Mouse (Mus musculus): Measurements from ENCODE around the gene Nup214.

Nup214 gene

GRCm38 (mm10) chr2:32041087-32041486 is 66.9 kb downstream of the Nup214 start:
- in situ Hi-C loops (cut with MboI, MseI) = no loop called here

- in situ Hi-C loops (cut with MboI, MseI) = no loop called here
These were observed 69.6 kb downstream of the Nup214 start for GRCm38 (mm10) chr2:32043836-32044235.

- in situ Hi-C loops (cut with MboI, MseI) = no loop called here
These were observed 71.1 kb downstream of the Nup214 start for GRCm38 (mm10) chr2:32045375-32045774.

GRCm38 (mm10) chr2:32046009-32046408 is 71.8 kb downstream of the Nup214 start:
- in situ Hi-C loops (cut with MboI, MseI) = no loop called here

DNA sequence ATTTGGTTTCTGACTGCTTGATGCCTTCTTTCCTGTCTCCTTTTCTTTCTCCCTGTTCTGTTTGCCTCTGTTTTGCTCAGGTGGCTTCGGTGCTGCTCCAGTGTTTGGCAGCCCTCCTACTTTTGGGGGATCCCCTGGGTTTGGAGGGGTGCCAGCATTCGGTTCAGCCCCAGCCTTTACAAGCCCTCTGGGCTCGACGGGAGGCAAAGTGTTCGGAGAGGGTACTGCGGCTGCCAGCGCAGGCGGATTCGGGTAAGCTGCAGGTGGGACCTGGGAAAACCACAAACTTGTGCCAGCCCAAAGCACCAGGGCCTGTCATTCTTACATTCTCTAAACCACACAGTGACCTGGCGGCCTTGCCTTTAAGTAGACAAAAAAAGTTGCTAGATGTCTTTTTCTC is 73.1 kb downstream of the Nup214 start:
- in situ Hi-C loops (cut with MboI, MseI) = no loop called here

DNA sequence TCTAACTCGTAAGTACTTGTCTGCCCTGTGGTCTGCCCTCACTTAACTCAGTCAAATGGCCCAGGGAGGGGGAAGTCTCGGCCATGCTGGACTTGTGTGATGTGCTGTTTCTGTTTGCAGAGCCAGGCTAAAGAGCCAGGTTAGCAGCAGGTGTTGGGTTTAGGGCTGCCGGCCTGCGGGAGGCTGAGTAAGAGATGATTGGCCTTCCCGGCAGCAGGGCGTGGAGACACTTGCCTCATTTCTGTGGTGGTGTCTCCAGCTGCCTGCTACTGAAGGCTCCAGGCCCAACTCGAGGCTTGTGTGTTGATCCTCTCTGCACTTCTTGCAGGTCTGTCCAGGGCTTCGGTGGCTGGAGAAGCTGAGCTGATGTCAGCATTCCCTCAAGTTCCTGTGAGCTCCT is 77.6 kb downstream of the Nup214 start:
- in situ Hi-C loops (cut with MboI, MseI) = no loop called here

- in situ Hi-C loops (cut with MboI, MseI) = no loop called here
These were observed 78.2 kb downstream of the Nup214 start for GRCm38 (mm10) chr2:32052418-32052817.

DNA sequence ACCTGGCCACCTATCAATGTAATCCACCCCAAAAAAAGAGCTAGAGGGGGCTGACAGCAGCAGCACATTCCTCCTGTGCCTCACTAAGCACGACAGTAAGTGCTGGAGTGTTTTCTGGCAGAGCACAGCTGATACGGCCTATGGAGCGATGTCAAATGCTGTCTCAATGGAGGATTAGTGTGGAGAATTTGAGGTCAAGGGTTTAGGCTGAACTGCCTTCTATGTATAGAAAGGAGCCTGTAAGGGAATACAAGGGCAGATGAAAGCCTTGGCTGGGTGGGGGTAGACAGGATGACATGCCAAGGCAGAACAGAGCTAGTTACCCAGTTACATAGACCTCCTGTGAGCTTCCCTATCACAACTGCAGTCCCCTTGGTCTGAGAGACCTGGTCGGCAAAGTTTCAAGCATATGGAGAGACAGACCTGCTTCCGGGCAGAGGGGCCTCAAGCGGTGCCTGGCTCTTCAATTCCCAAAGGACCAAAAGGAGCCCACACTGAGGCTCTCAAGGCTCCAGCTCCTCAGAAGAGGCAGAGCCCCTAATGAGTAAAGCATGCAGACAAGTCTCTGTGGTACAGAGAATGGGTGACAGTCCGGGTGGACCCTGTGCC is 81.2 kb downstream of the Nup214 start:
- in situ Hi-C loops (cut with MboI, MseI) = no loop called here

DNA sequence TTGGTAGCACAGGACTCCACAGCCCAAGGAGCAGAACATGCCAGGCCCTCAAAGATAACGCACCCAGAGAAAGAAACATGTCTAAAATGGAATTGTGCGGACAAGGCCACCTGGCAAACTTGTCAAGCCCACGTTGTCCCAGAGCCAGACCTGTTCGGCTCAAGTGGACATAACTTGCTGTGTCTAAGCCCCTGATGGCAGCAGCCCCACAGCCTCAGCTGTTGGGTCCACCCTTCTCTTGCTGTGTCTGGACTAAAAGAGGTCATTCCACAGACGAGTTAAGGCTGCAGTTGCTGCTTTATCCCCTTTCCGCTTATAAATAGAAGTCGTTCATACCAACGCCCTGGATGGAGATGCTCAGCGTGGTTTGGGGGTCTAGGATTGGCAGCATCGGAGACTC is 82.3 kb downstream of the Nup214 start:
- in situ Hi-C loops (cut with MboI, MseI) = no loop called here

DNA sequence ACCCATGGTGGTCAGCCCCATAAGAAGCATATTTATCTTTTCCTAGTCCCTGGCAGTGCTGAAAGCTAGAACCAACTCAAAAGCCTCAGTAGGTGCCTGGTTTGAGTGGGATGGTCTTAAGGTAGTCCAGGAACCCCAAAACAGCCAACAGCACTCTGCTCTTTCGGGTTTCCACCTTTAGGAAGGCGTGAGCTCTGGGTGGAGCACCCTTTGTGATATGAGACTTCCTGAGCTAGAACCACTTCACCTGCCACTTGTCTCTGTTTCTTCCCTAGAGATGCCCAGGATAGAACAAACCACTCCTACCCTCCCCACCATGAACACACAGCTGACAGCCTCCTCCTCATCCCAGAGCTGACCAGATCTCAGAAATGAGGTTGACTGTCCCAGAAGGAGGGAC is 83.1 kb downstream of the Nup214 start:
- in situ Hi-C loops (cut with MboI, MseI) = no loop called here

GRCm38 (mm10) chr2:32057794-32058193 is 83.6 kb downstream of the Nup214 start:
- in situ Hi-C loops (cut with MboI, MseI) = no loop called here

- in situ Hi-C loops (cut with MboI, MseI) = no loop called here
These were observed 84.0 kb downstream of the Nup214 start for GRCm38 (mm10) chr2:32058241-32058640.

GRCm38 (mm10) chr2:32058716-32059115 is 84.5 kb downstream of the Nup214 start:
- in situ Hi-C loops (cut with MboI, MseI) = no loop called here

GRCm38 (mm10) chr2:32059613-32060012 is 85.4 kb downstream of the Nup214 start:
- in situ Hi-C loops (cut with MboI, MseI) = no loop called here

GRCm38 (mm10) chr2:32060228-32060805 is 86.1 kb downstream of the Nup214 start:
- in situ Hi-C loops (cut with MboI, MseI) = no loop called here

DNA sequence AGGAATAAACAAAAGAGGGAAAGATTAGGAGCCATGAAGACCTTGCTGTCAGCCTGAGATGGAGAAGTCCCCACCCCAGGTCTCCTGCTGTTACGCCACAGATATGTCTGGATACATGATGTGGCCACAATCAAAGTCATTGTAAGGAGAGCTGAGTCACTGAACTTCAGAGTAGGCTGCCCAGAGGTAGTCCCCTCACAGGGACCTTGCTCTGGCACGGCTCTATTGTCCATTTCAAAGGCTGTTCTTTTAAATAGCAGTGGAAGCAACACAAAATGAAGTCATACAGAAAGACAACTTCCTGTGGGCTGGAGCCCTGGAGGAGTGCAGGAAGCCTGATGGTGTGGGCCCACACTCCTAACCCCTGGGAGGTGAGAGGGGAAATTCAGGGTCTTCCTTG is 87.0 kb downstream of the Nup214 start:
- in situ Hi-C loops (cut with MboI, MseI) = no loop called here

DNA sequence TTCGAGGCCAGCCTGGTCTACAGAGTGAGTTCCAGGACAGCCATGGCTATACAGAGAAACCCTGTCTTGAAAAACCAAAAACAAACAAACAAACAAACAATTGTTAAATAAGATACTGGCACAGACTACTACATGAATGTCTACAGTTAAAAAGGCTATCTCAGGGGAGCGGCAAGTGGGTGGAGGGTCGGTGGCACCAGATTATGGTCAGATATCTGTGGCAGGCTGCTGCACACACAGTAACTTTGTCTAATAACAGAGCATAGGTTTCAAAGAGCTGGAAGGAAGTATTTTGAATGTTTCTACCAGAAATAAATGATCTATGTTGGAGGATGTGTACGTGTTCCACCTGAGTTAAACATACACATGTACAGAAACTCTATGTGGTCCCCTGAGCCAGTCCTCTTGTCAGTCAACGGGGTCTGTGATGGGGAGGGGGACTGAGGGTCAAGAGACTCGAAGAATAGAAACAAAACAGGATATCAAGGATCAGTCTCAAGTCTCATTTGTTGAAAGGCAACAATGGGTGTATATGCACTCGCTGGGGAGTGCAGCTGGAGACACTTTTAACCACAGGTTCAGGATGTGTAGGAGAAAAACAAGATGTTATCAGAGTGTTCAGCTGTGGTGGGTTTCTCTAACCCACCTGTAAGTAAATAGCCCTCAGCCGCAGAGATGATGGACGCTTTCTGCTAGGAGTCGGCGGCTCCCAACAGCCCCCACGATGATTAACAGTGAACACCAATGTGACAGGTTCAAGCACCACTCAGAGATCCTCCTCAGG is 87.7 kb downstream of the Nup214 start:
- in situ Hi-C loops (cut with MboI, MseI) = no loop called here

DNA sequence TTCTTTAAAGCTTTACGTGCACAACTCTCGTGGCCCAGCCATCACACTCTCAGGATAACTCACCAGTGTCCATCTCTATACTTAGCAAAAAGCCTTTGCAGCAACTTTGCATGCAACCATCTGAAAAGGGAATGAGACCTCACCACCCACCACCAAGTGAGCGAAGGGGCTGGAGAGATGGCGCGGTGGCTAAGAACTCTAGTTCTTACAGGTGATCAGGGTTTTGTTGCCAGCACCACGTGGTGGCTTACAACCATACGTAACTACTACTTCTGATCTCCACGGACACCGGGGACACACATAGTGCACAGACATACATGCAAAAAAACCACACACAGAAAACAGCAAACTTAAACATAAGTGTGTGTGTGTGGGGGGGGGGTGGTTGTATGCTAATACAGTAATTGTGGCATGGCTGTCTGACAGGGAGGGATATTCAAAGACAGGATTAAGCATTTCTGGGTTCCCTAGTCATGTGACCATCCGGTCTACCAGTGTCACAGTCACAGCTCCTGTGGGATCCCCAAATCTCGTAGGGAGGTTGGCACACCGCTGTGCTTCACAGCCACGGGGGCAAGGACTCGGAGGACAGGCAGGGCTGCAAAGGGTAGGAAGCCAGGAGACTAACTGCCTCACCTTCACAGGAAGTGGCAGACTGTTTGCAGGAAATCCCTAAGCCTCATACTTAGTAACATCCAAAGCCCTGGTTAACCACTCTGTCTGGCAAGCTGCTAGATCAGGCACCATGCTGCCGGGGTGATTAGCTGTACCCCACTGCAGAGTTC is 88.6 kb downstream of the Nup214 start:
- in situ Hi-C loops (cut with MboI, MseI) = no loop called here

DNA sequence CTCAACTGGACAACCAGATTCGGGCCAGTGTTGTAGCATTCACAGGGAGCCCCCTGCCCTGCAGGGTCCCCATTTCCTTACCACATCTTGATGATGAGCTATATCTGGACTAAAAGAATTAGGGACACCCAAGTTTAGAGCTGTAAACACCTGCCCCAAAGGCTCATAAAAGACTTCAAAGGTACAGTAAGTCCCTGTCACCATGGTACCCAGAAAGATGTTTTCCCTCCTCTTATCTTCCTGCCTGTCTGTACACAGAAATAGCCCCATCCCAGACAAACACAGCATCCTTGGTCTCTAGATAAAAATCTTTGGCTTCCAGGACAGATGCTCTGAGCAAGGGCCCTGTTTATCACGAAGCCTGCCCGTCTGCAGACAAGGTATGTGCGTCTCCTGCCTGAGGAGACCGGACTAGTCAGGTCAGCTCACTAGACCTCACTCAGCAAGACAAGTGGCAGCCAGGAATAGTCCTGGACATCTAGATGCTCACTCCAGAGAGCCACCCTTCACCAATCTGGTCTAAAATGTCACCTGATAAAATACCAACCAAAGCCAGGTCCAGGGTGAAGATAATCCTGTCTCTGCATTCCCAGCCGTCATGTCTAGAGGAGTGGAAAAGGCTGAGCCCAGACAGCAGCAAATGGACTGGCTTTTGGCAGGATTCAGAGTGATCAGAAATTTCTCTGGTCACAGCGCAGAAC is 89.4 kb downstream of the Nup214 start:
- in situ Hi-C loops (cut with MboI, MseI) = no loop called here

DNA sequence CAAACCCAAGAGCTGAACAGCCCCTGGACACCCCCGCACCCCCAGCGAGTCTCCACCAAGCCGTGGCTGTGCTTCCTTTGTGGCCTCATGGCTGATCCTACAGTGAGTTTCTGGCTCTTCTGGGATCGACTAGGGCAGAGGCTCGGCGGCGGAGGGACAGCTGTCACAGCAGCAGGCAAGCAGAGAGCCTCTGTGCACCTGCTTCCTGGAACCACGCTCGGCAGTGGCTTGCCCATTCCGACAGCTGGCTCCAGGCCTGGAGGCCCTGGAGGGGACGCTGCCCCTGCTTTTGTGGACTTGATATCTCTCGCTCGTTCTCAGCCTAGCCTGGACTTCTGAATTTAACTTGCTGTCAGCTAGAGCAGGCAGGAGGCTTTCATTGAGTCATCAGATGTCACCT is 90.7 kb downstream of the Nup214 start:
- in situ Hi-C loops (cut with MboI, MseI) = no loop called here

- in situ Hi-C loops (cut with MboI, MseI) = no loop called here
These were observed 91.1 kb downstream of the Nup214 start for GRCm38 (mm10) chr2:32065371-32065791.

- in situ Hi-C loops (cut with MboI, MseI) = no loop called here
These were observed 91.8 kb downstream of the Nup214 start for GRCm38 (mm10) chr2:32066005-32066404.
